Mouse (Mus musculus) cerebellum, adult 2 months (tissue): ENCODE measurements around the gene Pax5.

Source experiments
- CTCF ChIP-seq: fragments of 200-500 bp; IDR thresholded peaks from 2 replicates; pipeline ENCODE4 v1.5.1; 2011; ENCODE audit warnings: low read depth, mild to moderate bottlenecking, control low read depth, low read length, moderate library complexity, borderline replicate concordance; ENCODE audit not compliant: insufficient read depth
- POLR2A ChIP-seq: fragments of 200-500 bp; IDR thresholded peaks from 2 replicates; pipeline ENCODE4 v1.6.1; 2011; ENCODE audit warnings: low read length, control low read depth, borderline replicate concordance; ENCODE audit not compliant: insufficient read depth

GRCm38 (mm10) chr4:44502196-44502867 lies 208.0 kb downstream of the Pax5 start:
- no peak for TF ChIP-seq CTCF
- TF ChIP-seq POLR2A, result no peak
